Mouse (Mus musculus) heart, embryonic 13.5 days (tissue): ENCODE results near the gene Nlk. TPM values are rescaled to one million over a fixed set of nuclear protein-coding genes. Genes with fewer than 3 reads are reported as not detected.
"Not testable (repeated sequence)": the region's sequence is repeated elsewhere in the genome, so short reads cannot be mapped to it uniquely, and the experiment has no call there.

Experiments used
- ATAC-seq: fragments of 200-750 bp; cut with Nextera tagmentation; 2 replicates; pipeline ENCODE4 v1.8.0; 2017; ENCODE audit warnings: moderate TSS enrichment; ENCODE audit not compliant: insufficient number of reproducible peaks, low FRiP score, low TSS enrichment; ENCODE audit errors: extremely low read depth
- H3K27ac ChIP-seq: fragments of 300-500 bp; sonication (generic); replicated peaks from 2 replicates; pipeline ENCODE4 v1.5.1; 2015; ENCODE audit warnings: moderate library complexity, mild to moderate bottlenecking, inconsistent platforms
- H3K27me3 ChIP-seq: fragments of 300-500 bp; sonication (generic); replicated peaks from 2 replicates; pipeline ENCODE4 v1.6.1; 2015; ENCODE audit warnings: mild to moderate bottlenecking, inconsistent platforms
- H3K36me3 ChIP-seq: fragments of 300-500 bp; sonication (generic); 2 replicates; pipeline ENCODE4 v1.6.1; 2015; ENCODE audit warnings: mild to moderate bottlenecking, inconsistent platforms
- H3K4me1 ChIP-seq: fragments of 300-500 bp; sonication (generic); 2 replicates; pipeline ENCODE4 v1.6.1; 2015; ENCODE audit warnings: inconsistent platforms
- H3K4me2 ChIP-seq: fragments of 300-500 bp; sonication (generic); 2 replicates; pipeline ENCODE4 v1.6.1; 2015; ENCODE audit warnings: inconsistent platforms, mild to moderate bottlenecking, moderate library complexity
- H3K4me3 ChIP-seq: fragments of 300-500 bp; sonication (generic); 2 replicates; pipeline ENCODE4 v1.5.1; 2015; ENCODE audit warnings: moderate library complexity, mild to moderate bottlenecking, inconsistent platforms
- H3K9ac ChIP-seq: fragments of 300-500 bp; sonication (generic); 2 replicates; pipeline ENCODE4 v1.6.1; 2015; ENCODE audit warnings: inconsistent platforms, mild to moderate bottlenecking, moderate library complexity
- H3K9me3 ChIP-seq: fragments of 300-500 bp; sonication (generic); 2 replicates; pipeline ENCODE4 v1.6.1; 2016; ENCODE audit warnings: inconsistent platforms
- WGBS: fragments of 180-500 bp; shearing (Covaris S2); methylation state at CpG from one replicate; pipeline ENCODE4 v1.1.7; 2015; ENCODE audit warnings: mixed read lengths; 5-methylcytosine and 5-hydroxymethylcytosine counted together
- polyA plus RNA-seq: library from polyadenylated mRNA; unstranded; fragments of >200 nt; fragmentation: Nextera tagmentation; extraction: Ambion mirVana; gene quantifications from 2 replicates; pipeline ENCODE4 v1.2.1, GENCODE M21; 2015

Gene Nlk
- polyA plus RNA-seq, 1 experiment from 2014 or later = 11.4 TPM

DNA sequence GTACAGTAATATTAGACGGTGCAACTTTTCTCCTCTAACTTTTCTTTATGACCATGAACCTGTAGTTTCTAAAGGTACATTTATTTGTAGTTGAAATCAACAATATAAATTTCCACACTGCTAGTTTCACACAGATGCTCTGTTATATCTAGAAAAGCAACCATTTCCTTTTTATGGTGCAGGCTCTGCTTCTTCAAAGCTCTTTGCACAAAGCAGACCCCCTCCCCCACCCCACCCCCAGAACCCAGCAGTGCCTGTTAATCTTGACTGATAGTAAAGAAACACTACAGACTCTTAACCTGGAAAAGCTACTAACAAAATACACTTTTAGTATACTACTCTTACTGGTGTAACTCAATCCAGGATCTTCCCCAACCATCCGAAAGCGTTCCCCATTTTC is 6.6 kb downstream of the Nlk start:
- 72% methylated on average over 3 of the region's 3 CpGs for WGBS

DNA sequence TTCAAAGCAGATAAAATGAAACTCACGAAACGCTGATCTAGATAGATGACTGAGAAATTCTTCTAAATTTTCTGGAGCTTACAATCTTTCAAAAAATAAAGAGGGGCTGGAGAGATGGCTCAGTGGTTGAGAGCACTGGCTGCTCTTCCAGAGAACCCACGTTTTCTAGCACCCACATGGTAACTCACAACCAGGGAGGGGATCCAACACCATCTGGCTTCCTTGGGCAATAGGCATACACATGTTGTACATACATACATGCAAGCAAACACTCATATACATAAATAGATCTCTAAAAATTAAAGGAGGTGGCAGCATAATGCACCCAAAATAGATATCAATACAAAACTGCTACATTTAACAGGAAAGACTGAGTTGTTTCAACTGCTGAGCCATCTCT is 16.1 kb downstream of the Nlk start:
- ATAC-seq = no peak
- H3K4me3 ChIP-seq = no peak overlapping the region
- no peak overlapping the region for H3K27ac ChIP-seq
- peaks cover 19% of the 10 kb centered on the region for H3K36me3 ChIP-seq
- WGBS = 78% methylated on average over 3 of the region's 3 CpGs
- H3K9ac ChIP-seq = no peak overlapping the region
- no peaks in the 10 kb centered on the region for H3K27me3 ChIP-seq
- H3K9me3 ChIP-seq = no peaks in the 10 kb centered on the region
- no peak overlapping the region for H3K4me2 ChIP-seq
- peaks cover 4% of the 10 kb centered on the region; the same call in 1 of the 2 replicates for H3K4me1 ChIP-seq

More for the DNA sequence above, 6.6 kb downstream of the Nlk start:
- no peak for ATAC-seq
- H3K27me3 ChIP-seq = no peaks in the 10 kb centered on the region
- H3K36me3 ChIP-seq = 0 out of 2 replicates have a peak, but pooled peaks cover 6% of the 10 kb centered on the region
- peaks cover 76% of the 10 kb centered on the region for H3K4me1 ChIP-seq
- H3K9me3 ChIP-seq = no peaks in the 10 kb centered on the region
- no peak overlapping the region for H3K9ac ChIP-seq
- no peak overlapping the region for H3K4me3 ChIP-seq
- peak overlapping the region; percentile 42; the same call in 1 of the 2 replicates for H3K27ac ChIP-seq
- peak overlapping the region; percentile 42 for H3K4me2 ChIP-seq

DNA sequence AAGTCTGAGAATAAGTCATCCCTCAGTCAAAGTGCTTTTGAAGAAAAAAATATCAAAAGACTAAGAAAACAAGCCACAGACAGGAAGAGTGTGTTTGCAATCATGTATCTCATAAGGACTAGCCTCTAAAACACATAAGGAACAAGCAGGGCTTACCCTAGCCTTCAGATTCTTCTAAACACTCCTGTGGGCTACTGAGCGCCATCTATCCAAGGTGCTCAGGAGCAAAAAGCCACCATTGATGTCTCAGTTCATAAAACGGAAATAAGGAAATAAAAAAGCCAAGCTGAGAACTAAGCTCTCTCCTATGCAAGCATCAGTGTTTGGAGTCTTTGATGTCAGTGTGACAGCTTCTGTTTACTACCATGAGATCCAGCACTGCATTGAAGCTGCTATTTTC is 18.4 kb downstream of the Nlk start:
- H3K4me2 ChIP-seq = no peak overlapping the region
- no peak overlapping the region for H3K27ac ChIP-seq
- no peak overlapping the region for H3K9ac ChIP-seq
- peaks cover 8% of the 10 kb centered on the region for H3K36me3 ChIP-seq
- ATAC-seq = no peak
- H3K27me3 ChIP-seq = no peaks in the 10 kb centered on the region
- H3K9me3 ChIP-seq = no peaks in the 10 kb centered on the region
- H3K4me3 ChIP-seq = no peak overlapping the region
- 63% methylated on average over 2 of the region's 2 CpGs for WGBS
- peaks cover 4% of the 10 kb centered on the region; the same call in 1 of the 2 replicates for H3K4me1 ChIP-seq

DNA sequence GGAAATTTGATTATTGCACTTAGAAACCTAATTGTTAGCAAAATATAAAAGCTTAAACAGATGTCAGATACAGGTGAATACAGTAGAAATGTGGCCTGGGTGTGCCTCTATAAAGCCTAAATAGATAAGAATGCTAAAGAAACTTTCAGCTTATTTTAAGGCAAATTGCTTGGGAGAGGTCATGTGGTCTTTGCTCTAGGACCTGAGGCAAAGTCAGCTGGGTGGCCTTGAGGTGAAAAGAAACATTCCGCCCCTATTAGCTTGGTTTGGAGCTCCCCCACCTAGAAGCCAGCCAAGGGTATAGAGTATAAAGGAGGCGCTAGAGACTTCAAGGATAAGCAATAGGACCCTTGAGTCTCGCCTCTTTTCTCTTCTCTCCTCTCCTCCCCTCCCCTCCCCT is 28.5 kb downstream of the Nlk start:
- ATAC-seq = no peak
- Histone ChIP-seq H3K4me2 (no peak overlapping the region), H3K36me3 (no peaks in the 10 kb centered on the region), H3K9ac (no peak overlapping the region), H3K27me3 (no peaks in the 10 kb centered on the region), H3K27ac (no peak overlapping the region), H3K4me3 (no peak overlapping the region), H3K9me3 (no peaks in the 10 kb centered on the region), H3K4me1 (peaks cover 34% of the 10 kb centered on the region)
- 54% methylated on average over 3 of the region's 3 CpGs for WGBS

DNA sequence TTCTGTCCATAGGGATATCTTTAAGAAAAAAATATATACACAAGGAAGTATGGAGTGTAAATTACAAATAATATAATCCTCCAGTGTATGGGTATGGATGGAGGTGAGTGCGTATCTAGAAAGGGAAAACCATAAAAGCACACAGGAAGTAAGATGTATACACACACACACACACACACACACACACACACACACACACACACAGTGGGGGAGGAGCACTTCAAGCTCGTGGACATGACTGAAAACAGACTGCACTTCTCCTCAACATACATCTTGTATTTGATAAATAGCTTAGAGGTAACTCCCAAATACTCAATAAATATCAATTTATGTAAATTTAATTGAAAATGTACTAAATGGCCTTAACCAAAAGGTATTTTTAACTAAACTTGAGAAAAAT is 32.3 kb downstream of the Nlk start:
- Histone ChIP-seq H3K9ac (no peak overlapping the region), H3K27ac (no peak overlapping the region), H3K27me3 (no peaks in the 10 kb centered on the region), H3K4me3 (no peak overlapping the region), H3K9me3 (no peaks in the 10 kb centered on the region), H3K36me3 (no peaks in the 10 kb centered on the region), H3K4me1 (peaks cover 38% of the 10 kb centered on the region), H3K4me2 (no peak overlapping the region)
- no peak for ATAC-seq
- WGBS = 63% methylated on average over 2 of the region's 2 CpGs

DNA sequence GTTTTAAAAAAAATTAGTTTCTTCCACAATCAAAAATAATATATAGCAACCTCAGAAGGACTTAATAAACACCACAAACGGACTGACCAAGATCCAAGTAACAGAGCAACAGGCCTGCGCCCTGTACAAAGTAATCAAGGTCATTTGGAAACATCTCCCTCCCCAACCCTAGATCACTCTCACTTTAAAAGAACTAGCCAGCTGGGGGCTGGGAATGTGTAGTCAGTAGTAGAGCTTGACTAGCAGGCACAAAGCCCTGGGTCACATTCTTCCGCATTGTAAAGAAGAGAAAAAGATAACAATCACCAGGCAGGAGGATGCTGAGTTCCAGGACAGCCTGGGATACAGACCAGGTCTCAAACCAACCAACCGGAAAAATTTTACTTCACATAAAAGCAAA is 33.3 kb downstream of the Nlk start:
- peak overlapping the region; percentile 67 for H3K27ac ChIP-seq
- 31% methylated on average over 4 of the region's 4 CpGs for WGBS
- H3K36me3 ChIP-seq = no peaks in the 10 kb centered on the region
- H3K27me3 ChIP-seq = no peaks in the 10 kb centered on the region
- ATAC-seq = no peak
- no peak overlapping the region for H3K9ac ChIP-seq
- no peak overlapping the region for H3K4me3 ChIP-seq
- peaks cover 37% of the 10 kb centered on the region for H3K4me1 ChIP-seq
- H3K9me3 ChIP-seq = no peaks in the 10 kb centered on the region
- H3K4me2 ChIP-seq = 0 out of 2 replicates have a peak overlapping the region, but pooled peaks have one; percentile 1

DNA sequence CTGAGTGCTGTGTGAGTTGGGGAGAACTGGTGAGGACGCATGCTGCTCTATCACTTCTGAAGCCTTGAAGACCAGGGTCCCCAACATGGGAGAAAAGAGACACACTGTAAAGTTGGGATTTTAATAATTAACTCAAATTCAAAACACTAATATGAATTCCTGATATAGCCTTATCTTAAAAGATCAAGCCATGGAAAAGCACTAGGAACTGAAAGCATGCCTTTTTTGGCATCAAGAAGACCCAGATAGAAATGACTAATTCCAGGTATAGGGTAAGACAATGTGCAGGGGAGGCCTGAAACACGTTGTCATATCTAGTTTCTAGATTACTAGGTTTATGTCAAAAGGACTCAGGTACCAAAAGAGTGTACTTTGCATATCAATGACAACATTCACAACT is 48.0 kb downstream of the Nlk start:
- Histone ChIP-seq H3K9me3 (no peaks in the 10 kb centered on the region), H3K27ac (no peak overlapping the region), H3K4me3 (no peak overlapping the region), H3K9ac (no peak overlapping the region), H3K4me2 (no peak overlapping the region), H3K4me1 (no peaks in the 10 kb centered on the region; the same call in 1 of the 2 replicates), H3K36me3 (0 out of 2 replicates have a peak, but pooled peaks cover 4% of the 10 kb centered on the region), H3K27me3 (no peaks in the 10 kb centered on the region)
- WGBS = 82% methylated on average over 2 of the region's 2 CpGs
- no peak for ATAC-seq

DNA sequence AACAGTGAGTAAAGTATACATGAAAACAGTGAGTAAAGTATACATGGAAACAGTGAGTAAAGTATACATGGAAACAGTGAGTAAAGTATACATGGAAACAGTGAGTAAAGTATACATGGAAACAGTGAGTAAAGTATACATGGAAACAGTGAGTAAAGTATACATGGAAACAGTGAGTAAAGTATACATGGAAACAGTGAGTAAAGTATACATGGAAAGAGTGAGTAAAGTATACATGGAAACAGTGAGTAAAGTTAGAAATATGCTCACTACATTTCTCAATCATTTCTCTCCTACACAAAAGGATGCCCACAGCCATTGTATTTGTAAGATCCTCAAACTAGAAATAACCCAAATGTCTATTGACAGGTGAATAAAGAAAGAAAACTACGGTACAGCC is 48.8 kb downstream of the Nlk start:
- H3K4me2 ChIP-seq, H3K36me3 ChIP-seq, H3K27me3 ChIP-seq, H3K9me3 ChIP-seq, H3K4me1 ChIP-seq, ATAC-seq, H3K4me3 ChIP-seq, H3K27ac ChIP-seq, H3K9ac ChIP-seq: not testable (repeated sequence)
- WGBS = 92% methylated on average over 1 of the region's 1 CpGs

DNA sequence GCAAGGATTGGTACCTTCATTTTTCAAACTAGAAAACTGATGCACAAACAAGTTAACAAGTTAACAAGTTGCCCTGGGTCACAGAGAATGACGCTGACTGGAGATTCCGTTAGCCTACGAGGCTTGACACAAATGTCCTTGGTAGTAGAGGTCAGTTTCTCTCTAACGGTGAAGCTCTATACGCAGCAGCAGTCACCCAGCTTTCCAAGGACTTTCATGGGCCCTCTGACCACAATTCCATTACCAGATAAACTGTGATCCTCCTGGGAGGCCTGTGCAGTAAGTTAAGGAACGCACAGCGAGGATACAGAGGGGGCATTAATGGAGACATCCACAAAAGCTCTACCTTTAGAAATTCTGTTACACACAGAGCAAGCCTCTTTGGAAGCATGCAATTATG is 53.4 kb downstream of the Nlk start:
- peak overlapping the region; percentile 63 for H3K27ac ChIP-seq
- peaks cover 10% of the 10 kb centered on the region for H3K4me1 ChIP-seq
- 55% methylated on average over 7 of the region's 7 CpGs for WGBS
- no peak overlapping the region for H3K4me2 ChIP-seq
- H3K9me3 ChIP-seq = no peaks in the 10 kb centered on the region
- no peaks in the 10 kb centered on the region for H3K27me3 ChIP-seq
- H3K36me3 ChIP-seq = no peaks in the 10 kb centered on the region
- no peak overlapping the region for H3K9ac ChIP-seq
- ATAC-seq = no peak
- no peak overlapping the region for H3K4me3 ChIP-seq

DNA sequence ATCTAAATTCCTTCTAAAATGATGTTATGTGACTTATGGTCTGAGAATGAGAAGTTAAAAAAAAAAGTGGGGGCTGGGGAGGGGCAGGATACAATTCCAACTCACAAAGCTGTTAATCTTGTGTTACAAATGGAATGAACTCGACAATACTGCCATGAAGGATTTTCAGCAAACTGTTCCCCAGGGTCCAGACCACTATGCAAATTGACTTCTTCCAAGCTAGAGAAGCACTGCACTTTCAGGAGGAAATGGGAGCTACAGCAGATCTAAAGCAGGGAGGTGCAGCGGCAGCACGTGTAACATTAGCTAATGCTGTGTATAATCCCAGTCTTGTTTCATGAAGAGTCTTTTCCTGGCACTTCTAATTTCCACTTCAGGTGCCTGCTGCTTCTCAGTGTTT is 55.0 kb downstream of the Nlk start:
- Histone ChIP-seq H3K27me3 (no peaks in the 10 kb centered on the region), H3K4me3 (no peak overlapping the region), H3K9ac (no peak overlapping the region), H3K27ac (no peak overlapping the region), H3K9me3 (peaks cover 2% of the 10 kb centered on the region), H3K4me1 (peaks cover 10% of the 10 kb centered on the region), H3K36me3 (peaks cover 2% of the 10 kb centered on the region), H3K4me2 (no peak overlapping the region)
- ATAC-seq = no peak
- 70% methylated on average over 3 of the region's 3 CpGs for WGBS

DNA sequence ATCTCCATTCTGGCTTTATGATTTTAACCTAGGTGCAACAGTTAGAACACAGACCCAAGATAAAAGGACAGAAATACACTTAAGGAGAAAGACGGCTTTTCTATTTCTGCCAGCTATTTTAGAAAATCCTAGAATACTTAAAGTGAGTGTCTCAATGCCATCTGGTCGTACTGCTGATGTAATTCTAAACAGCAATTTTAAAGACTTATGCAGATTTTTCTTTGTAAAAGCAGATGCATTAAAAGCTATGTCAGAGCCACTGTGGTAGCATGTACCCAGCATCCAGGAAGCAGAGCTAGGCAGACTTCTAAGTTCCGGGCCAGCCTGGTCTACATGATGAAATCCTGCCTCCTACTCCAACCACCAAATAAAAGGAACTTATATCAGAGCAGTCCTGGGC is 56.1 kb downstream of the Nlk start:
- no peak for ATAC-seq
- Histone ChIP-seq H3K27ac (no peak overlapping the region), H3K4me3 (no peak overlapping the region), H3K9me3 (peaks cover 7% of the 10 kb centered on the region), H3K9ac (no peak overlapping the region), H3K4me1 (peaks cover 10% of the 10 kb centered on the region), H3K27me3 (no peaks in the 10 kb centered on the region), H3K36me3 (peaks cover 12% of the 10 kb centered on the region), H3K4me2 (no peak overlapping the region)
- 87% methylated on average over 3 of the region's 3 CpGs for WGBS

DNA sequence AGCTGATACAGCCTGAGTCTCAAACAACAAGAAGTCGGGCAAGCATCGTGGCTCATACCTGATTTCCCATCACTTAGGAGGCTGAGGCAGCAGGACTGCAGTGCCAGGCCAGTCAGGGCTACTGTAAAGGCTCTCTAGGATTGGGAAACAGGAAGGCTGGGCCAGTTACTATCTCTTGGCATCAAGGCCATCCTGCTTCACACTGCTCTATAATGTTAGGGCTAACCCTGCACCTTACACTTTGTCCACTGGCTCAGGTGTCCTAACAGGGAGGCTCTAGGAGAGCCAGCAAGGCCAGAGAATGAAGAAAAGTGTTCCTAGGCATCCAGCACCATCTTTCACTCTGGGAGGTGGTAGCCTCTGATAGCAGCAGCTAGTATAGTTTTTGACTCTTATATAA is 64.4 kb downstream of the Nlk start:
- Histone ChIP-seq H3K27me3 (no peaks in the 10 kb centered on the region), H3K4me3 (no peak overlapping the region), H3K4me2 (no peak overlapping the region), H3K9ac (no peak overlapping the region), H3K9me3 (peaks cover 7% of the 10 kb centered on the region), H3K27ac (no peak overlapping the region), H3K36me3 (peaks cover 12% of the 10 kb centered on the region), H3K4me1 (peaks cover 3% of the 10 kb centered on the region; the same call in 1 of the 2 replicates)
- ATAC-seq = no peak
- WGBS = 94% methylated on average over 2 of the region's 2 CpGs
